Mouse (Mus musculus) heart, adult 2 months (tissue): Measurements from ENCODE around the gene Lrfn2.

Source experiments
- CTCF ChIP-seq: fragments of 200-600 bp; IDR thresholded peaks from 2 replicates; pipeline ENCODE4 v1.8.1; 2022; ENCODE audit warnings: antibody characterized with exemption, mild to moderate bottlenecking, moderate library complexity
- POLR2A ChIP-seq: fragments of 200-500 bp; IDR thresholded peaks from 2 replicates; pipeline ENCODE4 v1.6.1; 2011; ENCODE audit warnings: mild to moderate bottlenecking, low read depth, low read length, control low read depth; ENCODE audit not compliant: insufficient read depth

DNA sequence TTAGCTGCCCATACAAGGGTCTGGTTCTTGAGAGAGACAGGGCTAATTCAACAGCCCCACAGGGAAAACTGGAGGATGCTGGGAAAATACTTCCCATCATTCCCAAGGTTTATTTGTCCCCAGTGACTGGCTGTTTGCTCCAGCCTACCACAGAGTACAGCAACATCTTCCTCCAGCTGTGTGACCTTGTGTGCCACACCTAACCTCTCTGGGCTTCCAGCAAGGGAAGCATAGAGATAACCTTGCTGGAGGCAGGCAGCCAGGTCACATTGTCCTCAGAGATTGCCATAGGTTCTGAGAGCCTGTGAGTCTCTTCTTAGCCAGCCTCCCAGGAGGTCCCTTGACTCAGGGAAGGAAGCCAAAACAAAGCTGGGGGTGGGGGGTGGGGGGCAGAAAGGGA lies 101.1 kb downstream of the Lrfn2 start:
- TF ChIP-seq POLR2A = no peak
- TF ChIP-seq CTCF = no peak
